Mouse (Mus musculus): ENCODE measurements at regions not wholly inside any gene's neighbourhood (a gene's known extent, or its start where the extent isn't known, plus 50 kb on each side); places are given as distances from the start of the nearest gene placed in this dataset.
A peak's percentile ranks its signal among the peaks of the same experiment; 100 is the strongest.

DNA sequence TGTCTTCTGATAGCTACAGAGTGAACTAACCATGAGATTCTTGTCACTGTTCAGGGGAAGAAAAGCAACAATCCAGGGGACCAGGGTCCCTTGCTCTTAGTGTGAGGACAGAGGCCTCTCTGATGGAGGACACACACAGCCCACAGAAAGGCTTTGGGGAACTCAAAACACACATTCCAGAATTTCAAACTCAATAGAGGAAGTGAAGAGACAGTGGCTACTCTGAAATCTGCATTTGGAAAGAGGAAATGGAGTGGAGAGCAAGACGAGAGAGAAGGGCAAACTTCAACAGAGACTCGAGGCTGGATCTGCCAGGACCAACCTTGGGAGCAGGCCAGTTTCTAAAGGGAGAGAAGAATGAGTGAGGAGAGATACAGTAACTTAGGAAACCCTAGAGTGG, 125.7 kb upstream of the Slc22a12 start:
- WGBS: 57% methylated on average over 2 of the region's 2 CpGs
- H3K4me2 ChIP-seq (replicated peaks; ENCODE audit: low read depth): no peak overlapping the region
- DNase-seq (ENCODE audit: low spot score) (no peak), ATAC-seq (ENCODE audit: low FRiP score, low TSS enrichment) (no peak)
- no peak overlapping the region for H3K9ac ChIP-seq (ENCODE audit: low read length)
- TF ChIP-seq CTCF (IDR thresholded peaks at IDR 0.05; ENCODE audit: low read depth) (no peak), EP300 (optimal IDR thresholded peaks at IDR 0.05) (no peak)
- no peaks in the 10 kb centered on the region for H3K36me3 ChIP-seq (ENCODE audit: control insufficient read depth, insufficient read depth, low read length)
- H3K4me3 ChIP-seq (ENCODE audit: low read depth, low read length): no peak overlapping the region
- no peaks in the 10 kb centered on the region for H3K4me1 ChIP-seq (replicated peaks; ENCODE audit: control insufficient read depth, insufficient read depth)
- no peaks in the 10 kb centered on the region for H3K27me3 ChIP-seq (ENCODE audit: control insufficient read depth, insufficient read depth, low read length)
- H3K27ac ChIP-seq (replicated peaks): no peak overlapping the region
- H3K9me3 ChIP-seq (ENCODE audit: control insufficient read depth, low read length): no peaks in the 10 kb centered on the region

DNA sequence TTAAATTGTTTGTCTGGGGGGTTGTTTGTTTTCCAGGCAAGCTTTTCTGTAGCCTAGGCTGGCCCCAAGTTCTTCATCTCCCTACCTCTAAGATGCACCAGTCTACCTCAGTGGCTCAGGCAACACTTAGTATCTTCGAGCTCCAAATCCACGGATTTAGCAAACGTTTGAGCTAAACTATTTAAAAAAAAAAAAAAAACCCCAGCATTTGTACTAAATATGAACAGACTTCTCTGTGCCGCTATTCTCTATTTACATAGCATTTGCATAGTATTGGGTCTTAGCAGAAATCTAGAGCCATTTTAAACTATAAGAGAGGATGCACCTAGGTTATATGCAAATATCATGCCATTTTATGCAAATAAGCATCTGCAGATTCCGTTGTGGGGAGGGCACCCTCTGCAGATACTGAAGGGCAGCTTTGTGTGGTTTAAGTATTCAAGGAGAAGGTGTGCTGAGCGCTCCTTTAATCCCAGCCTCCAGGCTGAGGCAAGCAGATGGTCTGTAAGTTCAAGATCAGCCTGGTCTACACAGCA, 123.4 kb upstream of the Slc22a12 start:
- Histone ChIP-seq H3K27ac (replicated peaks) (no peak overlapping the region), H3K4me1 (replicated peaks; ENCODE audit: control insufficient read depth, insufficient read depth) (no peaks in the 10 kb centered on the region), H3K9me3 (ENCODE audit: control insufficient read depth, low read length) (no peaks in the 10 kb centered on the region), H3K4me3 (ENCODE audit: low read depth, low read length) (no peak overlapping the region), H3K4me2 (replicated peaks; ENCODE audit: low read depth) (no peak overlapping the region), H3K9ac (ENCODE audit: low read length) (no peak overlapping the region), H3K36me3 (ENCODE audit: control insufficient read depth, insufficient read depth, low read length) (no peaks in the 10 kb centered on the region), H3K27me3 (ENCODE audit: control insufficient read depth, insufficient read depth, low read length) (no peaks in the 10 kb centered on the region)
- 62% methylated on average over 6 of the region's 6 CpGs for WGBS
- no peak for TF ChIP-seq EP300 (optimal IDR thresholded peaks at IDR 0.05)
- TF ChIP-seq CTCF (IDR thresholded peaks at IDR 0.05; ENCODE audit: low read depth): no peak
- DNase-seq (ENCODE audit: low spot score) (no peak), ATAC-seq (ENCODE audit: low FRiP score, low TSS enrichment) (no peak)

DNA sequence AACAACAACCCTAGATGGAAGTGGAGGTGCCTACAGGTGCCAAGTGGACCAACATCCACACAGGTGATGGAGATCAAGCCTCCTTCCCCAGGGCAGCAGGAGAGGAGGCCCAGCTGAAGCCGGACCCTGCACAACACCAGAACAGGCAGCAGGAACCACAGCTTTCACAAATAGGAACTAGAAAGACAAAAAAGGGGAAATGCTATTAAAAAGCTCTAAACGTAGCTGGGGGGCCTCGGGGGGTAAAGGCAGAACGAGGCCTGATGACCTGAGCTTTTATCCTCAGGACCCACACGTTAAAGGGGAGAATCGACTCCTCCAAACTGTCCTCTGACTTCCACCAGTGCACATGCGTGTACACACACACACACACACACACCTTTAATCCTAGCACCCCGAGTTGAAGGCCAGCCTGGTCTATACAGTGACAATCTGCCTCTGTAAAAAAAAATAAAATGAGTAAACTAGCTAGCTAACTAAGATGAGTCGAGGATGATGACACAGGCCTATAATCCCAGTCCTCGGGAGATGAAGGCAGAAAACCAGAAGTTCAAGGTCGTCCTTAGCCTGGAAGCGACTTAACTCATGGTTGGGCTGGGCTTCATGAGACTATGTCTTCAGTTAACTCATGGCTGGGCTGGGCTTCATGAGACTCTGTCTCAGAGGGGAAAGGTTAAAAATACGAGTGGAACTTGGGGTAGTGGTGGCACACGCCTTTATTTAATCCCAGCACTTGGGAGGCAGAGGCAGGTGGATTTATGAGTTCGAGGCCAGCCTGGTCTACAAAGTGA, 122.6 kb upstream of the Slc22a12 start:
- Histone ChIP-seq H3K9ac (ENCODE audit: low read length) (no peak overlapping the region), H3K27me3 (ENCODE audit: control insufficient read depth, insufficient read depth, low read length) (no peaks in the 10 kb centered on the region), H3K9me3 (ENCODE audit: control insufficient read depth, low read length) (no peaks in the 10 kb centered on the region), H3K27ac (replicated peaks) (no peak overlapping the region), H3K4me1 (replicated peaks; ENCODE audit: control insufficient read depth, insufficient read depth) (no peaks in the 10 kb centered on the region), H3K4me2 (replicated peaks; ENCODE audit: low read depth) (no peak overlapping the region), H3K4me3 (ENCODE audit: low read depth, low read length) (no peak overlapping the region), H3K36me3 (ENCODE audit: control insufficient read depth, insufficient read depth, low read length) (no peaks in the 10 kb centered on the region)
- DNase-seq (ENCODE audit: low spot score) (no peak), ATAC-seq (ENCODE audit: low FRiP score, low TSS enrichment) (no peak)
- TF ChIP-seq CTCF (IDR thresholded peaks at IDR 0.05; ENCODE audit: low read depth): no peak
- no peak for TF ChIP-seq EP300 (optimal IDR thresholded peaks at IDR 0.05)
- whole genome bisulfite sequencing: 65% methylated on average over 15 of the region's 15 CpGs

DNA sequence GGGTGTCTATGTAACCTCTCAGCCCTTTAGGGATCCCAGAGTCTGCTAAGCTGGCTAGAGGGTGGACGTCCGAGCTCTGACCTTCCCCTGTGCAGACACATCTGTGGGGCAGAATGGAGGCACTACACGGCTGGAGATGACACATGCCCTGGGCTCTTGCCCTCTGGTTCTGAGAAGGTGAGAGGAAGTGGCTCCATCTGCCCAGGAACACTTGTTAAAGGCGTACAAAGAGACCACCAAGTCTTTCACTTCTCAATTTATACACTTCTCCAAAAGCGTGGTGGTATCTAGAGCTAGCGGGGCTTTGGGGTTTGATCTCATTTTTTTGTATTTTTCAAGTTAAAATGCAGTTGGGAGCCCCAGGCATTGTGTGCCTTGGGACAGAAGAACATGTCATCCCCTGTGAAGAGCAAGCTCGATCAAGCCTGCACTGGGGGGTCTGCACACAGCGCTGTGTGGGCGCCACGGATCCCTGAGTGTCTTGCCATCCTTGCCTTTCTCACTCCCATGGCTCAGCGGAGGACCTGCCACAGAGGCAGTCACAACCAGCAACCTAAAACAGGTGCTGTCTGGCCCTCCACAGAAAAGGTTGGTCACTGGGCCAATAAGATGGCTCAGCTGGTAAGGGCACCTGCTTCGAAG, 121.6 kb upstream of the Slc22a12 start:
- Histone ChIP-seq H3K27me3 (ENCODE audit: control insufficient read depth, insufficient read depth, low read length) (no peaks in the 10 kb centered on the region), H3K4me1 (replicated peaks; ENCODE audit: control insufficient read depth, insufficient read depth) (no peaks in the 10 kb centered on the region), H3K9me3 (ENCODE audit: control insufficient read depth, low read length) (no peaks in the 10 kb centered on the region), H3K4me2 (replicated peaks; ENCODE audit: low read depth) (no peak overlapping the region), H3K4me3 (ENCODE audit: low read depth, low read length) (no peak overlapping the region), H3K27ac (replicated peaks) (no peak overlapping the region), H3K9ac (ENCODE audit: low read length) (no peak overlapping the region), H3K36me3 (ENCODE audit: control insufficient read depth, insufficient read depth, low read length) (no peaks in the 10 kb centered on the region)
- no peak for TF ChIP-seq EP300 (optimal IDR thresholded peaks at IDR 0.05)
- WGBS: 79% methylated on average over 12 of the region's 12 CpGs
- DNase-seq (ENCODE audit: low spot score) (no peak), ATAC-seq (ENCODE audit: low FRiP score, low TSS enrichment) (no peak)

DNA sequence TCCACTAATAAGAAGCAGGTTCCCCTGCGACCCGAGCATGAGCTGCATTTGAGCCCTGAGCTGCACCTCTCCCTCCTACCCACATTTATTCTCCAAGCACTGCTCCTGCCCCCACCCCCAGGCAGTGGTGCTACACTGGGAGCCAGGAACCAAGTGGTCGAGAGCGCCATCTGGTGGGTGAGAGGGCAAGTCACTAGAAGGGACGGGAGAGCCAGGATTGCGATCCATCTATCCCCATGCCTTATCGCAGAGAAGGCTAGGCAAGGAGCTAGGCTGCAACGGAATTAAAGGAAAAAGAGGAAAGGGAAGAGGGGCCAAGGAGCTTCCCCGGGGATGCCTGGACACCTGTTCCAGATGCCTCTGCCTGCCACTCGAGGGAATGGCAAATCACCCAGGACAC, 120.6 kb upstream of the Slc22a12 start:
- DNase-seq (ENCODE audit: low spot score) (peak; percentile 79), ATAC-seq (ENCODE audit: low FRiP score, low TSS enrichment) (peak; percentile 63; the same call in 1 of the 2 replicates)
- Histone ChIP-seq H3K27me3 (ENCODE audit: control insufficient read depth, insufficient read depth, low read length) (no peaks in the 10 kb centered on the region), H3K9ac (ENCODE audit: low read length) (no peak overlapping the region), H3K4me2 (replicated peaks; ENCODE audit: low read depth) (no peak overlapping the region), H3K36me3 (ENCODE audit: control insufficient read depth, insufficient read depth, low read length) (no peaks in the 10 kb centered on the region), H3K4me1 (replicated peaks; ENCODE audit: control insufficient read depth, insufficient read depth) (no peaks in the 10 kb centered on the region), H3K9me3 (ENCODE audit: control insufficient read depth, low read length) (no peaks in the 10 kb centered on the region), H3K27ac (replicated peaks) (no peak overlapping the region), H3K4me3 (ENCODE audit: low read depth, low read length) (no peak overlapping the region)
- 2% methylated on average over 10 of the region's 10 CpGs for WGBS
- peak; percentile 96 for TF ChIP-seq CTCF (IDR thresholded peaks at IDR 0.05; ENCODE audit: low read depth)
- no peak for TF ChIP-seq EP300 (optimal IDR thresholded peaks at IDR 0.05)

DNA sequence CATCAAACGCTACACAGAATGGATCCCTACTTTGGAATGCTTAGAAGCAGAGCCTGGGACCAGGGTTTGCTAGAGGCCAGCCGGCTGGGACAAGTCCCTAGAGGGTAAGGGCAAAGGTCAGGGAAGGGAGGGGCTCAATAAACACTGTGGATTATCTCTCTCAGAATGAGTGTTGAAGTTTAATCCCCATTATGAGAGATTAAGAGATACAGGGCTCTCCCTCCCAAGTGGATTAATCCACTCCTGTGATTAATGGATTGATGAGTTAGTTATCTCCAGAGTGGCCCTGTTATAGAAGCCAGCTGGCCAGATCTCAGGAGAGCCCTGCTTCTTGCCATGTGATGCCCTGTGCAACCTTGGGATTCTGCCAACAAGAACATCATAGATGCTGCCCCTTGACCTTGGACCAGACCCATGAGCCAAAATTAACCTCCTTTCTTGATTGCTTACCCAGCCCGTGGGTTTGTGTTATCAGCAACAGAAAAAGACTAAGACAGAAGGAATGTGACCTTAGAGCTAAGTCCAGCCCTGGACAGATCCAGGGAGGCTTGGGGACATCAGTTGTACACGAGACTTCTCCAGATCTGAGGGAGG, 119.6 kb upstream of the Slc22a12 start:
- Histone ChIP-seq H3K4me1 (replicated peaks; ENCODE audit: control insufficient read depth, insufficient read depth) (no peaks in the 10 kb centered on the region), H3K27me3 (ENCODE audit: control insufficient read depth, insufficient read depth, low read length) (no peaks in the 10 kb centered on the region), H3K9me3 (ENCODE audit: control insufficient read depth, low read length) (no peaks in the 10 kb centered on the region), H3K9ac (ENCODE audit: low read length) (no peak overlapping the region), H3K36me3 (ENCODE audit: control insufficient read depth, insufficient read depth, low read length) (no peaks in the 10 kb centered on the region), H3K4me2 (replicated peaks; ENCODE audit: low read depth) (no peak overlapping the region), H3K27ac (replicated peaks) (no peak overlapping the region), H3K4me3 (ENCODE audit: low read depth, low read length) (no peak overlapping the region)
- no peak for ATAC-seq (ENCODE audit: low FRiP score, low TSS enrichment)
- no peak for DNase-seq (ENCODE audit: low spot score)
- TF ChIP-seq EP300 (optimal IDR thresholded peaks at IDR 0.05) (no peak), CTCF (IDR thresholded peaks at IDR 0.05; ENCODE audit: low read depth) (no peak)
- WGBS: 21% methylated on average over 4 of the region's 4 CpGs
